Mouse (Mus musculus): ENCODE measurements at regions not wholly inside any gene's neighbourhood (a gene's known extent, or its start where the extent isn't known, plus 50 kb on each side); places are given as distances from the start of the nearest gene placed in this dataset.

DNA sequence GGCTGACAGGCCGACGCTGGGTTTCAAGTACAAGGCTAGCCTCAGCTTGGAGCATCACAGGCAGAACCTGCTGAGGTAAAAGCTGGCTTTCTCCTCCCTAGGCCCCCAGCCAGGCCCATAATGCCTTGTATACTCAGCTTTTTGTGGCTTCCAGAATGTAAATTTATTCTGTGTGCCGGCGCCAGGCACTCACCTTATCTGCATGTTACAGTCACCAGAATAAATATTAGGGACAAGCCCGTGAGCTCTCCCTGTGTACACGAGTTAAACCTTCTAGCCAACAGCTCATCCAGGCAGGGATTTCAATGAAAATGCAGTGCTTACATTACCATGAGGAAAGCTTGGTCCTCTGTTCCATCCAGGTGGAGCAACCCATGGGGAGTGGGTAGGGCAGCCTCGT, 325.3 kb downstream of the Ptpru start:
- no peak for TF ChIP-seq POLR2A (IDR thresholded peaks at IDR 0.05; ENCODE audit: low read depth, low read length)
- TF ChIP-seq EP300 (IDR thresholded peaks at IDR 0.05; ENCODE audit: low read length): no peak
- no peak for TF ChIP-seq MYC (IDR thresholded peaks at IDR 0.05; ENCODE audit: low read depth, low read length)
- TF ChIP-seq CTCF (conservative IDR thresholded peaks at IDR 0.05 in 1 of 2, IDR thresholded peaks at IDR 0.05 in 1 of 2; ENCODE audit: low read depth in 2 of 2, low read length in 2 of 2): no peak
- no peak for TF ChIP-seq ELF1 (IDR thresholded peaks at IDR 0.05; ENCODE audit: low read depth, low read length)
- TF ChIP-seq PAX5 (IDR thresholded peaks at IDR 0.05; ENCODE audit: low read length): no peak
- TF ChIP-seq JUN (IDR thresholded peaks at IDR 0.05; ENCODE audit: insufficient read depth, low read depth, low read length): no peak
- no peak for TF ChIP-seq HCFC1 (IDR thresholded peaks at IDR 0.05; ENCODE audit: low read depth, low read length)
- TF ChIP-seq UBTF (IDR thresholded peaks at IDR 0.05; ENCODE audit: low read depth, low read length): no peak
- TF ChIP-seq CHD2 (IDR thresholded peaks at IDR 0.05; ENCODE audit: low read length): no peak
- no peak for TF ChIP-seq MAFK (IDR thresholded peaks at IDR 0.05; ENCODE audit: insufficient replicate concordance, low read length)
- no peak for TF ChIP-seq CHD1 (IDR thresholded peaks at IDR 0.05; ENCODE audit: low read depth, low read length)
- TF ChIP-seq E2F4 (IDR thresholded peaks at IDR 0.05; ENCODE audit: insufficient replicate concordance, low read depth, low read length): no peak

Measured in CH12.LX (cell line).